Mouse (Mus musculus) midbrain, postnatal 0 days (tissue): ENCODE measurements around the gene Btn2a2. TPM values are rescaled to one million over a fixed set of nuclear protein-coding genes. Genes with fewer than 3 reads are reported as not detected.

Experiments
- ATAC-seq: fragments of 200-750 bp; cut with Nextera tagmentation; 2 replicates; pipeline ENCODE4 v1.8.0; 2017; ENCODE audit warnings: moderate number of reproducible peaks, mild to moderate bottlenecking, moderate TSS enrichment, moderate library complexity; ENCODE audit not compliant: low FRiP score
- DNase-seq: peaks from one replicate; pipeline ENCODE4 v3.0.0-alpha.2; 2015; ENCODE audit warnings: low spot score
- H3K27ac ChIP-seq: fragments of 300-500 bp; sonication (generic); 2 replicates; pipeline ENCODE4 v1.5.1; 2014; ENCODE audit warnings: low read depth, mild to moderate bottlenecking, low read length, mixed read lengths
- H3K27me3 ChIP-seq: fragments of 300-500 bp; sonication (generic); 2 replicates; pipeline ENCODE4 v1.6.1; 2014; ENCODE audit warnings: low read length, control low read depth, mixed read lengths; ENCODE audit not compliant: insufficient read depth
- H3K36me3 ChIP-seq: fragments of 300-500 bp; sonication (generic); 2 replicates; pipeline ENCODE4 v1.6.1; 2014; ENCODE audit warnings: low read length, control low read depth, mixed read lengths; ENCODE audit not compliant: insufficient read depth
- H3K4me1 ChIP-seq: fragments of 300-500 bp; sonication (generic); 2 replicates; pipeline ENCODE4 v1.6.1; 2014; ENCODE audit warnings: mild to moderate bottlenecking, control low read depth, antibody characterized with exemption, low read length, mixed read lengths; ENCODE audit not compliant: insufficient read depth
- H3K4me2 ChIP-seq: fragments of 300-500 bp; sonication (generic); 2 replicates; pipeline ENCODE4 v1.6.1; 2014; ENCODE audit warnings: low read depth, mild to moderate bottlenecking, low read length, mixed read lengths; ENCODE audit not compliant: poor library complexity, severe bottlenecking
- H3K4me3 ChIP-seq: fragments of 300-500 bp; sonication (generic); 2 replicates; pipeline ENCODE4 v1.5.1; 2014; ENCODE audit warnings: low read depth, mild to moderate bottlenecking, low read length, moderate library complexity
- H3K9ac ChIP-seq: fragments of 300-500 bp; sonication (generic); replicated peaks from 2 replicates; pipeline ENCODE4 v1.6.1; 2014; ENCODE audit warnings: mild to moderate bottlenecking, low read length, moderate library complexity, mixed read lengths; ENCODE audit not compliant: poor library complexity, severe bottlenecking
- H3K9me3 ChIP-seq: fragments of 300-500 bp; sonication (generic); 2 replicates; pipeline ENCODE4 v1.6.1; 2016; ENCODE audit warnings: low read length, control low read depth
- CTCF ChIP-seq: IDR thresholded peaks from 2 replicates; pipeline ENCODE4 v1.5.1; 2016; ENCODE audit warnings: antibody characterized with exemption, mild to moderate bottlenecking
- WGBS: fragments of 180-500 bp; shearing (Covaris S2); extraction: QIAGEN DNeasy Blood & Tissue Kit; methylation state at CpG from one replicate; pipeline ENCODE4 v1.1.7; 2014; 5-methylcytosine and 5-hydroxymethylcytosine counted together
- polyA plus RNA-seq: library from polyadenylated mRNA; unstranded; fragments of >200 nt; fragmentation: Nextera tagmentation; extraction: Ambion mirVana; gene quantifications from 2 replicates; pipeline ENCODE4 v1.2.1, GENCODE M21; 2015
- total RNA-seq: library from RNA; depleted of rRNA; stranded (reverse); fragments of >200 nt; gene quantifications from 2 replicates; pipeline ENCODE4 v1.2.3, GENCODE M21; 2014

Btn2a2 gene
- total and polyA plus RNA-seq, 2 experiments from 2014 or later: 0.16 TPM; not detected in 1

- no peaks in the 10 kb centered on the region for H3K27me3 ChIP-seq
- no peak overlapping the region for H3K9ac ChIP-seq
- DNase-seq: no peak
- WGBS: 96% methylated on average over 2 of the region's 2 CpGs
- H3K4me1 ChIP-seq: no peaks in the 10 kb centered on the region
- no peak overlapping the region for H3K27ac ChIP-seq
- no peak for ATAC-seq
- no peak overlapping the region for H3K4me3 ChIP-seq
- no peak for TF ChIP-seq CTCF
- H3K9me3 ChIP-seq: no peaks in the 10 kb centered on the region
- no peaks in the 10 kb centered on the region for H3K36me3 ChIP-seq
- H3K4me2 ChIP-seq: no peak overlapping the region
These were observed 5.5 kb downstream of the Btn2a2 start for GRCm38 (mm10) chr13:23483153-23483552.

GRCm38 (mm10) chr13:23475658-23476057 is 13.0 kb downstream of the Btn2a2 start:
- ATAC-seq: peak; percentile 44; the same call in 1 of the 2 replicates
- Histone ChIP-seq H3K27ac (no peak overlapping the region), H3K27me3 (no peaks in the 10 kb centered on the region), H3K4me3 (no peak overlapping the region), H3K9me3 (no peaks in the 10 kb centered on the region), H3K36me3 (no peaks in the 10 kb centered on the region), H3K4me1 (no peaks in the 10 kb centered on the region), H3K4me2 (no peak overlapping the region), H3K9ac (no peak overlapping the region)
- 12% methylated on average over 2 of the region's 2 CpGs for WGBS
- peak; percentile 67 for DNase-seq
- TF ChIP-seq CTCF: no peak

GRCm38 (mm10) chr13:23466911-23467310 is 21.7 kb downstream of the Btn2a2 start:
- Histone ChIP-seq H3K9me3 (no peaks in the 10 kb centered on the region), H3K27me3 (no peaks in the 10 kb centered on the region), H3K4me3 (no peak overlapping the region), H3K36me3 (no peaks in the 10 kb centered on the region), H3K4me2 (no peak overlapping the region), H3K9ac (no peak overlapping the region), H3K4me1 (peaks cover 3% of the 10 kb centered on the region; the same call in 1 of the 2 replicates), H3K27ac (no peak overlapping the region)
- 2% methylated on average over 9 of the region's 9 CpGs for WGBS
- DNase-seq: peak; percentile 62
- ATAC-seq: peak; percentile 55
- TF ChIP-seq CTCF: no peak

GRCm38 (mm10) chr13:23466306-23466705 is 22.4 kb downstream of the Btn2a2 start:
- Histone ChIP-seq H3K36me3 (no peaks in the 10 kb centered on the region), H3K9me3 (no peaks in the 10 kb centered on the region), H3K4me2 (peak overlapping the region; percentile 81; the same call in 1 of the 2 replicates), H3K9ac (no peak overlapping the region), H3K27me3 (no peaks in the 10 kb centered on the region), H3K4me1 (peaks cover 3% of the 10 kb centered on the region; the same call in 1 of the 2 replicates), H3K4me3 (no peak overlapping the region), H3K27ac (no peak overlapping the region)
- 68% methylated on average over 1 of the region's 1 CpGs for WGBS
- DNase-seq (no peak), ATAC-seq (no peak)
- no peak for TF ChIP-seq CTCF

- no peaks in the 10 kb centered on the region for H3K36me3 ChIP-seq
- 4% methylated on average over 7 of the region's 7 CpGs for WGBS
- H3K4me2 ChIP-seq: peak within 1 kb of the TSS; percentile 81
These were observed 23.0 kb downstream of the Btn2a2 start, which contains the start of gene Btn1a1 for GRCm38 (mm10) chr13:23465600-23466109. TSS of gene Btn1a1 (minus strand) at chr13:23465901.

GRCm38 (mm10) chr13:23464841-23465366 is 23.8 kb downstream of the Btn2a2 start:
- 4% methylated on average over 11 of the region's 11 CpGs for WGBS
- Histone ChIP-seq H3K36me3 (no peaks in the 10 kb centered on the region), H3K27ac (no peak overlapping the region), H3K9me3 (no peaks in the 10 kb centered on the region), H3K4me2 (peak overlapping the region; percentile 81), H3K9ac (peak overlapping the region; percentile 56), H3K27me3 (no peaks in the 10 kb centered on the region), H3K4me1 (peaks cover 3% of the 10 kb centered on the region; the same call in 1 of the 2 replicates), H3K4me3 (peak overlapping the region; percentile 56)
- ATAC-seq (0 out of 2 replicates have a peak, but pooled peaks have one; percentile 15), DNase-seq (no peak)
- TF ChIP-seq CTCF: no peak

More at GRCm38 (mm10) chr13:23465600-23466109, 23.0 kb downstream of the Btn2a2 start, which contains the start of gene Btn1a1:
- peak within 1 kb of the TSS; percentile 56; the same call in 1 of the 2 replicates for H3K9ac ChIP-seq
- no peaks in the 10 kb centered on the region for H3K9me3 ChIP-seq
- H3K27me3 ChIP-seq: no peaks in the 10 kb centered on the region
- 0 out of 2 replicates have a peak, but pooled peaks have one; percentile 2 for TF ChIP-seq CTCF
- no peak within 1 kb of the TSS for H3K27ac ChIP-seq
- no peak for DNase-seq
- ATAC-seq: no peak
- peaks cover 3% of the 10 kb centered on the region; the same call in 1 of the 2 replicates for H3K4me1 ChIP-seq
- H3K4me3 ChIP-seq: peak within 1 kb of the TSS; percentile 56
